Mouse (Mus musculus) embryonic facial prominence, embryonic 12.5 days (tissue): ENCODE data around the gene Gm4846. TPM values are rescaled to one million over a fixed set of nuclear protein-coding genes. Genes with fewer than 3 reads are reported as not detected.

Source experiments
- polyA plus RNA-seq: library from polyadenylated mRNA; unstranded; fragments of >200 nt; fragmentation: Nextera tagmentation; extraction: Ambion mirVana; gene quantifications from 2 replicates; pipeline ENCODE4 v1.2.1, GENCODE M21; 2016

The Gm4846 gene
- polyA plus RNA-seq, 1 experiment from 2014 or later: 0.12 TPM

Other genes with a start within 250 kb of the Gm4846 start
- 1.1 and 1.2 TPM in 2 replicates for gene Ildr2, start 243.4 kb downstream of the Gm4846 start, polyA plus RNA-seq
- 65.8 and 66.0 TPM in 2 replicates for gene Tada1, start 118.5 kb downstream of the Gm4846 start, polyA plus RNA-seq
- gene Pogk, start 87.7 kb downstream of the Gm4846 start, polyA plus RNA-seq: 27.8 and 31.0 TPM in 2 replicates
- gene Gm4847, start 150.1 kb upstream of the Gm4846 start, polyA plus RNA-seq: not detected in 2 replicates
- gene Fmo9, start 184.3 kb upstream of the Gm4846 start, polyA plus RNA-seq: not detected in 2 replicates